Mouse (Mus musculus) Patski (cell line): ENCODE data around the gene Apobr. TPM values are rescaled to one million over a fixed set of nuclear protein-coding genes. Genes with fewer than 3 reads are reported as not detected.

Experiments
- ATAC-seq: fragments of 100-300 bp; one replicate; pipeline ENCODE4 v1.8.0; 2021
- CTCF ChIA-PET: fragments of 350-600 bp; sonication (Branson Sonifier 250); formaldehyde crosslinking; loops from one replicate; lab custom pipeline; 2022; ENCODE audit warnings: inconsistent platforms; lab: Charles Lee
- POLR2A ChIA-PET: fragments of 350-600 bp; sonication (Branson Sonifier 250); formaldehyde crosslinking; loops from one replicate; lab custom pipeline; 2022; ENCODE audit warnings: antibody characterized with exemption, inconsistent platforms; lab: Charles Lee
- DNase-seq: peaks from one replicate; pipeline ENCODE4 v3.0.0-alpha.2; 2011; ENCODE audit warnings: low read depth, low spot score
- H3K27me3 ChIP-seq: fragments of 371-371 bp; one replicate; pipeline ENCODE4 v1.5.1; 2021
- CTCF ChIP-seq: fragments of 100-300 bp; IDR thresholded peaks from one replicate; pipeline ENCODE4 v1.5.1; 2021
- in situ Hi-C: fragments of 300-500 bp; cut with MboI; formaldehyde crosslinking; loops from 3 replicates; pipeline ENCODE4 v1.11.1; 2018; ENCODE audit warnings: low pct_unique_long_range_greater_than_20kb, mixed read lengths
- polyA plus RNA-seq: library from polyadenylated mRNA; unstranded; gene quantifications from one replicate; pipeline ENCODE4 v1.2.3, GENCODE M21; 2021

The Apobr gene
- polyA plus RNA-seq, 1 experiment from 2014 or later: 0.94 TPM

DNA sequence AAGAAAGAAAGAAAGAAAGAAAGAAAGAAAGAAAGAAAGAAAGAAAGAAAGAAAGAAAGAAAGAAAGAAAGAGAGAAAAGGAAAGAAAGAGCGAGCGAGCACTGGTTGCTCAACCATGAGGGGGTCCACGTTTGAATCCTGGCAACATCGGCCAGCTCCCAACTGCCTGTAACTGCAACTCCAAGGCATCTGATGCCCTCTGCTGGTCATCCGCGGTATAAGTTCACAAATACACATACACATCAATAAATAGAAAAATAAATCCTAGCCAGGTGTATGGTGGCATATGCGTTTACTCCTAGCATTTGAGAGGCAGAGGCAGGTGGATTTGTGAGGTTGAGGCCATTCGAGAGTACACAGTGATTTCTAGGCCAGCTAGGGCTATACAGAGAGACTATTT lies 7.8 kb upstream of the Apobr start:
- in situ Hi-C loops: loop anchor here (5.0 kb wide), 2 partner anchors 60 to 115 kb away; no protein-coding TSS in a partner anchor
- TF ChIP-seq CTCF: peak; percentile 82
- no peak for DNase-seq
- CTCF ChIA-PET: interaction anchor here (0.9 to 6.6 kb wide), 5 partner anchors 22 to 65 kb away, joined by 3 to 93 read pairs (median 3); no protein-coding TSS in a partner anchor
- POLR2A ChIA-PET: no interaction called here
- no peak for ATAC-seq
- no peaks in the 10 kb centered on the region for H3K27me3 ChIP-seq

GRCm38 (mm10) chr7:126579172-126579571 lies 5.6 kb upstream of the Apobr start:
- ATAC-seq (no peak), DNase-seq (no peak)
- TF ChIP-seq CTCF: no peak
- POLR2A ChIA-PET: interaction anchor here (0.6 to 1.3 kb wide), 2 partner anchors 54 to 62 kb away, joined by 3 to 5 read pairs; no protein-coding TSS in a partner anchor
- CTCF ChIA-PET: interaction anchor here (0.8 to 6.6 kb wide), 17 partner anchors 10 to 114 kb away, joined by 3 to 93 read pairs (median 3); partner anchors contain the start of gene Sgf29
- H3K27me3 ChIP-seq: no peaks in the 10 kb centered on the region
- in situ Hi-C loops: loop anchor here (5.0 kb wide), 2 partner anchors 58 to 113 kb away; no protein-coding TSS in a partner anchor

GRCm38 (mm10) chr7:126581661-126582060 lies 3.1 kb upstream of the Apobr start:
- POLR2A ChIA-PET: no interaction called here
- CTCF ChIA-PET: interaction anchor here (0.6 to 6.6 kb wide), 3 partner anchors 14 to 55 kb away, joined by 3 to 93 read pairs (median 3); no protein-coding TSS in a partner anchor
- no peaks in the 10 kb centered on the region for H3K27me3 ChIP-seq
- DNase-seq: no peak
- no peak for ATAC-seq
- in situ Hi-C loops: no loop called here
- TF ChIP-seq CTCF: no peak

DNA sequence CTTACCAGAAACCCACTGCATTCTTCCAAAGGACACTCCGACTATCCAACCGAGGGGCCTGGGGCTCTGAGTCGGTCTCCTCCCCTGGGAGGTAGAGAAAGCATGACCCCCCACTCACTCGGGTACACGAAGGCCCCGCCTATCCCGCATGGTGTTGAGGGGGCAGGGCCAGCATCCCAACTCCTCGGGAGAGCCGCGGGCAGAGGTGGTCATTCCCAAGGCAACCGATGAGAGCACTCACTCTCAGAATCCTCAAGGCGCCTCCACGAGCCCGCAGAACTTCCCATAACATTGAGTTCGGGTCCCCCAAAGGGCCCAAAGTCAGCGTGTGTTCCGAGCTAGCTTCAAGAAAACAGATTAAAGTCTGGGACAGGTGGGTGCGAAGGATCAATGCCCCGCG lies 2.0 kb upstream of the Apobr start:
- in situ Hi-C loops: no loop called here
- POLR2A ChIA-PET: interaction anchor here (1.1 kb wide), 1 partner anchor 43 kb away, joined by 3 read pairs; no protein-coding TSS in a partner anchor
- DNase-seq (no peak), ATAC-seq (no peak)
- CTCF ChIA-PET: interaction anchor here (6.6 kb wide), 1 partner anchor 54 kb away, joined by 93 read pairs; no protein-coding TSS in a partner anchor
- H3K27me3 ChIP-seq: no peaks in the 10 kb centered on the region
- no peak for TF ChIP-seq CTCF

- H3K27me3 ChIP-seq: no peaks in the 10 kb centered on the region
- TF ChIP-seq CTCF: no peak
- in situ Hi-C loops: no loop called here
- ChIA-PET POLR2A (interaction anchor here (1.1 kb wide), 1 partner anchor 42 kb away, joined by 3 read pairs; no protein-coding TSS in a partner anchor), CTCF (interaction anchor here (1.4 kb wide), 1 partner anchor 53 kb away, joined by 5 read pairs; no protein-coding TSS in a partner anchor)
- DNase-seq (no peak), ATAC-seq (no peak)
These were observed 1.5 kb upstream of the Apobr start for GRCm38 (mm10) chr7:126583251-126583709.

DNA sequence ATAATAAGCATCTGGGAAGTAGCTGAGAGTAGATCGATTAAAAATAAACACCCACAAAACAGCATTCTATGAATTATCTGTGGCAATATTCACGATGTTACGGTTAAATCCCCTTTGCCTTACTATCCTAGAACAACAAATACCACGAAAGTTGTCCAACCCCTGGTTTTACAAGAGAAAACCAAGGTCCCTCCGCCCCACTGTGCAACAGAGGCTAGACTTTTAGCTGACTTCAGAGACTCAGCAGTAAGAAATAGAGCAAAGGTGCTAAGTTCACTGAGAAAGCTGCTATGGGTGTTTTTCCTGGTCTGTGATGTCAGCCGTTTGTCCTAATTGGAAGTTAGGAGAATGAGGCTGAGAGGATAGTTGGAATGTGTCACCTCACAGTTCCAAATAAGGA lies 981 bp upstream of the Apobr start:
- DNase-seq (no peak), ATAC-seq (no peak)
- no peaks in the 10 kb centered on the region for H3K27me3 ChIP-seq
- in situ Hi-C loops: no loop called here
- CTCF ChIA-PET: interaction anchor here (0.8 to 1.4 kb wide), 2 partner anchors 52 to 103 kb away, joined by 3 to 5 read pairs; no protein-coding TSS in a partner anchor
- no peak for TF ChIP-seq CTCF
- POLR2A ChIA-PET: no interaction called here

DNA sequence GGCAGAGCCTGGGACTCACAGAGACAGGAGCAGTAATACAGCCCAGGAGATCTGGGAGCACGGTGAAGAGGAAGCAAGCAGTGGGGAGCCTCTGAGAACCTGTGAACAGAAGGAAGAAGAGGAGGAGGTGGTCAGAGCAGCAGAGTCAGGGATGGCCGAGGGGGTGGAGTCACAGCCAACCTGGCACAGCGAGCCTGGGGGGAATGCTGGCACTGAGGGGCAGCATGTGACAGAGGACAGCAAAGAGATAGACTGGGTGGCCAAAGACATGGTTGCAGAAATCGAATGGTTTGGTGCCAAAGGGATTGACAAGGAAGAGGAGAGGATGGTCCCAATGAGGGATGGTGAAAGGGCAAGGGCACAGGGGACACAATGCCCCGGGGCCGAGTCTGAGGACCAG lies 975 bp downstream of the Apobr start, which contains the start of gene Cln3:
Gene Cln3 (minus strand): TSS at position 101 of the 400 bp plus-strand sequence.
- ATAC-seq (no peak), DNase-seq (no peak)
- CTCF ChIA-PET: interaction anchor here (0.7 to 1.9 kb wide), 3 partner anchors 13 to 108 kb away, joined by 3 to 5 read pairs (median 4); no protein-coding TSS in a partner anchor
- no peaks in the 10 kb centered on the region for H3K27me3 ChIP-seq
- TF ChIP-seq CTCF: no peak
- POLR2A ChIA-PET: no interaction called here
- in situ Hi-C loops: no loop called here

DNA sequence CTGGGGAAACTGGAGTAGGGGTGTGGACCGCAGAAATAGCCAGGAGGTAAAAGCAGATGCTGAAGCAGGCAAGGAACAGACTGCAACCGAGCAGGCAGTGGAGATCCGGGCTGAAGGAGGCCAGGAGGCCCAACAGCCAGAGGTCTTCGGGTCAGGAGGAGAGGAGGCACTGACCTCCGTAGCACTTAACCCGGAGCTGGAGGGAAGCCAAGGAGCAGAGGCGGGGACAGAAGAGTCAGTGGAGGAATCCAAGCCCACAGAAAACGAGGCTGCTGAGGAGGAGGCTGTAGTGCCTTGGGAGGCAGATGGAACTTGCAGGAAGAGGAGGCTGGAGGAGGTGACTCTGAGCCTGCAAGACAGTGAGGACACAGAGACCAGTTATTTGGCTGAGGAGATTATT lies 2.1 kb downstream of the Apobr start:
- DNase-seq: no peak
- ChIA-PET CTCF (interaction anchor here (0.8 to 1.9 kb wide), 4 partner anchors 8 to 51 kb away, joined by 3 to 5 read pairs (median 4); partner anchors contain the start of gene Il27), POLR2A (no interaction called here)
- H3K27me3 ChIP-seq: no peaks in the 10 kb centered on the region
- no peak for ATAC-seq
- TF ChIP-seq CTCF: no peak
- in situ Hi-C loops: no loop called here

DNA sequence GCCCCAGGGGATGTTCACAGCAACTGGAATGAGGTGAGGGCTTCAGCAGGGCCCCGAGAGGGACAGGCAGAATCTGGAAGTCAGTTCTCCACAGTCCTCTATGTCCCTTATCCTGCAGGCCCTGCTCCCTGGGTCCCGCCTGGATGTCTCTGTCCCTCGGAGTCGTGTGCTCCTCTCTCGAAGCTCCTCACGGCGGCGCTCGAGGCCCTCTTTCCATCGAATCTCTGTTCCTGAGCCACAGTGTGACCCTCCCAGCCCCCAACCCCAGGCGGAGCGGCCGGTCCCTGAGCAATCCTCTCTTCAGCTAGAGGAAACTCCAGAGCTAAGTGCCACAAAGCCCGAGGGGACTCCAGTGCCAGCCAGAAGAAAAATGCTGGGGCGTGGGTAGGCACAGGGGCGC lies 3.0 kb downstream of the Apobr start:
- CTCF ChIA-PET: interaction anchor here (1.1 to 1.9 kb wide), 3 partner anchors 18 to 49 kb away, joined by 3 to 5 read pairs (median 4); no protein-coding TSS in a partner anchor
- ATAC-seq (no peak), DNase-seq (no peak)
- in situ Hi-C loops: no loop called here
- no peak for TF ChIP-seq CTCF
- POLR2A ChIA-PET: no interaction called here
- H3K27me3 ChIP-seq: no peaks in the 10 kb centered on the region

- in situ Hi-C loops: no loop called here
- H3K27me3 ChIP-seq: no peaks in the 10 kb centered on the region
- POLR2A ChIA-PET: interaction anchor here (1.5 kb wide), 1 partner anchor 29 kb away, joined by 3 read pairs; no protein-coding TSS in a partner anchor
- TF ChIP-seq CTCF: no peak
- CTCF ChIA-PET: interaction anchor here (1.0 to 1.1 kb wide), 3 partner anchors 8 to 19 kb away, joined by 3 to 4 read pairs (median 3); no protein-coding TSS in a partner anchor
- ATAC-seq (no peak), DNase-seq (no peak)
These were observed 10.3 kb downstream of the Apobr start, which contains the start of gene Il27 for GRCm38 (mm10) chr7:126594862-126595561. Gene Il27 (minus strand): TSS chr7:126594941.
